Mouse (Mus musculus): ENCODE results near the gene Ift57. TPM values are rescaled to one million over a fixed set of nuclear protein-coding genes. Genes with fewer than 3 reads are reported as not detected.

Ift57 gene
- total RNA-seq, 2 experiments from 2014 or later: 52.7 to 54.4 TPM

GRCm38 (mm10) chr16:49787714-49788113 lies 88.7 kb downstream of the Ift57 start:
- DNase-seq (ENCODE audit: extremely low spot score in 1 of 2, low spot score in 1 of 2): no peak

- no peak for DNase-seq (ENCODE audit: extremely low spot score in 1 of 2, low spot score in 1 of 2)
These were observed 91.8 kb downstream of the Ift57 start for GRCm38 (mm10) chr16:49790575-49791465.

- DNase-seq (ENCODE audit: extremely low spot score in 1 of 2, low spot score in 1 of 2): no peak
These were observed 93.4 kb downstream of the Ift57 start for GRCm38 (mm10) chr16:49792446-49792878.

GRCm38 (mm10) chr16:49793596-49793995 lies 94.6 kb downstream of the Ift57 start:
- no peak for DNase-seq (ENCODE audit: extremely low spot score in 1 of 2, low spot score in 1 of 2)

GRCm38 (mm10) chr16:49796271-49796670 lies 97.2 kb downstream of the Ift57 start:
- DNase-seq (ENCODE audit: extremely low spot score in 1 of 2, low spot score in 1 of 2): no peak

- DNase-seq (ENCODE audit: extremely low spot score in 1 of 2, low spot score in 1 of 2): no peak
These were observed 97.9 kb downstream of the Ift57 start for GRCm38 (mm10) chr16:49796954-49797353.

- no peak for DNase-seq (ENCODE audit: extremely low spot score in 1 of 2, low spot score in 1 of 2)
These were observed 99.8 kb downstream of the Ift57 start for GRCm38 (mm10) chr16:49798790-49799189.

- no peak for DNase-seq (ENCODE audit: extremely low spot score in 1 of 2, low spot score in 1 of 2)
These were observed 100.8 kb downstream of the Ift57 start, which contains the start of gene Cd47 for GRCm38 (mm10) chr16:49799597-49800561. TSS of gene Cd47 (plus strand) at chr16:49800533.

- DNase-seq (ENCODE audit: extremely low spot score in 1 of 2, low spot score in 1 of 2): no peak
These were observed 102.0 kb downstream of the Ift57 start for GRCm38 (mm10) chr16:49800996-49801395.

GRCm38 (mm10) chr16:49801399-49801798 lies 102.4 kb downstream of the Ift57 start:
- no peak for DNase-seq (ENCODE audit: extremely low spot score in 1 of 2, low spot score in 1 of 2)

GRCm38 (mm10) chr16:49802993-49803392 lies 104.0 kb downstream of the Ift57 start:
- DNase-seq (ENCODE audit: extremely low spot score in 1 of 2, low spot score in 1 of 2): no peak

- peak in 1 of 2 experiments; percentile 3 for DNase-seq (ENCODE audit: extremely low spot score in 1 of 2, low spot score in 1 of 2)
These were observed 105.0 kb downstream of the Ift57 start for GRCm38 (mm10) chr16:49803932-49804461.

GRCm38 (mm10) chr16:49806920-49807319 lies 107.9 kb downstream of the Ift57 start:
- DNase-seq (ENCODE audit: extremely low spot score in 1 of 2, low spot score in 1 of 2): no peak

GRCm38 (mm10) chr16:49807419-49807841 lies 108.4 kb downstream of the Ift57 start:
- DNase-seq (ENCODE audit: extremely low spot score in 1 of 2, low spot score in 1 of 2): no peak

- no peak for DNase-seq (ENCODE audit: extremely low spot score in 1 of 2, low spot score in 1 of 2)
These were observed 108.9 kb downstream of the Ift57 start for GRCm38 (mm10) chr16:49807862-49808430.

GRCm38 (mm10) chr16:49811897-49812296 lies 112.9 kb downstream of the Ift57 start:
- no peak for DNase-seq (ENCODE audit: extremely low spot score in 1 of 2, low spot score in 1 of 2)

- no peak for DNase-seq (ENCODE audit: extremely low spot score in 1 of 2, low spot score in 1 of 2)
These were observed 114.0 kb downstream of the Ift57 start for GRCm38 (mm10) chr16:49812821-49813616.

GRCm38 (mm10) chr16:49814419-49814818 lies 115.4 kb downstream of the Ift57 start:
- no peak for DNase-seq (ENCODE audit: extremely low spot score in 1 of 2, low spot score in 1 of 2)
